Mouse (Mus musculus) forebrain, embryonic 15.5 days (tissue): ENCODE measurements at regions not wholly inside any gene's neighbourhood (a gene's known extent, or its start where the extent isn't known, plus 50 kb on each side); places are given as distances from the start of the nearest gene placed in this dataset.

Experiments
- ATAC-seq: fragments of 200-750 bp; cut with Nextera tagmentation; replicated peaks from 2 replicates; pipeline ENCODE4 v1.8.0; 2017; ENCODE audit warnings: mild to moderate bottlenecking, moderate TSS enrichment, moderate library complexity
- H3K27ac ChIP-seq: fragments of 300-500 bp; sonication (generic); replicated peaks from 2 replicates; pipeline ENCODE4 v1.5.1; 2015; ENCODE audit warnings: mild to moderate bottlenecking, inconsistent platforms
- H3K27me3 ChIP-seq: fragments of 300-500 bp; sonication (generic); 2 replicates; pipeline ENCODE4 v1.6.1; 2015; ENCODE audit warnings: inconsistent platforms
- H3K36me3 ChIP-seq: fragments of 300-500 bp; sonication (generic); 2 replicates; pipeline ENCODE4 v1.6.1; 2015; ENCODE audit warnings: mild to moderate bottlenecking, inconsistent platforms
- H3K4me1 ChIP-seq: fragments of 300-500 bp; sonication (generic); 2 replicates; pipeline ENCODE4 v1.6.1; 2015; ENCODE audit warnings: inconsistent platforms
- H3K4me2 ChIP-seq: fragments of 300-500 bp; sonication (generic); replicated peaks from 2 replicates; pipeline ENCODE4 v1.6.1; 2015; ENCODE audit warnings: mild to moderate bottlenecking, inconsistent platforms
- H3K4me3 ChIP-seq: fragments of 300-500 bp; sonication (generic); 2 replicates; pipeline ENCODE4 v1.5.1; 2015; ENCODE audit warnings: mild to moderate bottlenecking, inconsistent platforms
- H3K9ac ChIP-seq: fragments of 300-500 bp; sonication (generic); replicated peaks from 2 replicates; pipeline ENCODE4 v1.6.1; 2015; ENCODE audit warnings: mild to moderate bottlenecking, inconsistent platforms
- H3K9me3 ChIP-seq: fragments of 300-500 bp; sonication (generic); 2 replicates; pipeline ENCODE4 v1.6.1; 2016; ENCODE audit warnings: inconsistent platforms
- WGBS: fragments of 180-500 bp; shearing (Covaris S2); methylation state at CpG from one replicate; pipeline ENCODE4 v1.1.7; 2015; ENCODE audit warnings: mixed read lengths; 5-methylcytosine and 5-hydroxymethylcytosine counted together

DNA sequence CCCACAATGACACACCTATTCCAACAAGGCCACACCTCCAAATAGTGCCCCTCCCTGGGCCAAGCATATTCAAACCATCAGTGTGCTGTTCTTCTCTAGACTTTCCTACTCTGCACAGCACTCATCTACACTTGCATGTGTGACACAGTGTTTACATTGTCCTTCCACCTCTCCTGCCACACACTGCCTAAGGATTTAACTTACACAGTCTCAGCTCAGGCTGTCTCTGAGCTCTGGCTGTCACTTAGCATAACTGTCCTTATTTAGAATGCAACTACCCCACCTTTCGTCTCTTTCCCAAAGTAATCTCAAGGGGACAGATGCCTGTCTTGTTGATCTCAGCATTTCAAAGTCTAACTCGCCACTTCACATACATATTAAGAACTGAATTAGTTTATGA, 61.2 kb upstream of the Ptprk start:
- H3K27me3 ChIP-seq: no peaks in the 10 kb centered on the region
- H3K4me1 ChIP-seq: no peaks in the 10 kb centered on the region
- WGBS: 75% methylated on average over 2 of the region's 2 CpGs
- H3K4me2 ChIP-seq: no peak overlapping the region
- H3K4me3 ChIP-seq: no peak overlapping the region
- H3K9me3 ChIP-seq: no peaks in the 10 kb centered on the region
- no peak for ATAC-seq
- H3K27ac ChIP-seq: no peak overlapping the region
- H3K9ac ChIP-seq: no peak overlapping the region
- no peaks in the 10 kb centered on the region for H3K36me3 ChIP-seq

- no peaks in the 10 kb centered on the region for H3K36me3 ChIP-seq
- no peak overlapping the region for H3K4me2 ChIP-seq
- no peak overlapping the region for H3K27ac ChIP-seq
- no peaks in the 10 kb centered on the region for H3K9me3 ChIP-seq
- WGBS: 65% methylated on average over 2 of the region's 2 CpGs
- H3K27me3 ChIP-seq: no peaks in the 10 kb centered on the region
- no peak overlapping the region for H3K9ac ChIP-seq
- no peak for ATAC-seq
- H3K4me1 ChIP-seq: no peaks in the 10 kb centered on the region
- H3K4me3 ChIP-seq: no peak overlapping the region
Observed at GRCm38 (mm10) chr10:28014306-28014825, 60.3 kb upstream of the Ptprk start.
